Mouse (Mus musculus) midbrain, postnatal 0 days (tissue): ENCODE data around the gene Tmem63c. TPM values are rescaled to one million over a fixed set of nuclear protein-coding genes. Genes with fewer than 3 reads are reported as not detected.

Experiments
- ATAC-seq: fragments of 200-750 bp; cut with Nextera tagmentation; 2 replicates; pipeline ENCODE4 v1.8.0; 2017; ENCODE audit warnings: moderate number of reproducible peaks, mild to moderate bottlenecking, moderate TSS enrichment, moderate library complexity; ENCODE audit not compliant: low FRiP score
- DNase-seq: peaks from one replicate; pipeline ENCODE4 v3.0.0-alpha.2; 2015; ENCODE audit warnings: low spot score
- H3K27ac ChIP-seq: fragments of 300-500 bp; sonication (generic); 2 replicates; pipeline ENCODE4 v1.5.1; 2014; ENCODE audit warnings: low read depth, mild to moderate bottlenecking, low read length, mixed read lengths
- H3K27me3 ChIP-seq: fragments of 300-500 bp; sonication (generic); 2 replicates; pipeline ENCODE4 v1.6.1; 2014; ENCODE audit warnings: low read length, control low read depth, mixed read lengths; ENCODE audit not compliant: insufficient read depth
- H3K36me3 ChIP-seq: fragments of 300-500 bp; sonication (generic); 2 replicates; pipeline ENCODE4 v1.6.1; 2014; ENCODE audit warnings: low read length, control low read depth, mixed read lengths; ENCODE audit not compliant: insufficient read depth
- H3K4me1 ChIP-seq: fragments of 300-500 bp; sonication (generic); 2 replicates; pipeline ENCODE4 v1.6.1; 2014; ENCODE audit warnings: mild to moderate bottlenecking, control low read depth, antibody characterized with exemption, low read length, mixed read lengths; ENCODE audit not compliant: insufficient read depth
- H3K4me2 ChIP-seq: fragments of 300-500 bp; sonication (generic); 2 replicates; pipeline ENCODE4 v1.6.1; 2014; ENCODE audit warnings: low read depth, mild to moderate bottlenecking, low read length, mixed read lengths; ENCODE audit not compliant: poor library complexity, severe bottlenecking
- H3K4me3 ChIP-seq: fragments of 300-500 bp; sonication (generic); 2 replicates; pipeline ENCODE4 v1.5.1; 2014; ENCODE audit warnings: low read depth, mild to moderate bottlenecking, low read length, moderate library complexity
- H3K9ac ChIP-seq: fragments of 300-500 bp; sonication (generic); replicated peaks from 2 replicates; pipeline ENCODE4 v1.6.1; 2014; ENCODE audit warnings: mild to moderate bottlenecking, low read length, moderate library complexity, mixed read lengths; ENCODE audit not compliant: poor library complexity, severe bottlenecking
- H3K9me3 ChIP-seq: fragments of 300-500 bp; sonication (generic); 2 replicates; pipeline ENCODE4 v1.6.1; 2016; ENCODE audit warnings: low read length, control low read depth
- CTCF ChIP-seq: IDR thresholded peaks from 2 replicates; pipeline ENCODE4 v1.5.1; 2016; ENCODE audit warnings: antibody characterized with exemption, mild to moderate bottlenecking
- WGBS: fragments of 180-500 bp; shearing (Covaris S2); extraction: QIAGEN DNeasy Blood & Tissue Kit; methylation state at CpG from one replicate; pipeline ENCODE4 v1.1.7; 2014; 5-methylcytosine and 5-hydroxymethylcytosine counted together
- polyA plus RNA-seq: library from polyadenylated mRNA; unstranded; fragments of >200 nt; fragmentation: Nextera tagmentation; extraction: Ambion mirVana; gene quantifications from 2 replicates; pipeline ENCODE4 v1.2.1, GENCODE M21; 2015
- total RNA-seq: library from RNA; depleted of rRNA; stranded (reverse); fragments of >200 nt; gene quantifications from 2 replicates; pipeline ENCODE4 v1.2.3, GENCODE M21; 2014

Tmem63c gene
- total and polyA plus RNA-seq, 2 experiments from 2014 or later, result 10.7 to 30.1 TPM

DNA sequence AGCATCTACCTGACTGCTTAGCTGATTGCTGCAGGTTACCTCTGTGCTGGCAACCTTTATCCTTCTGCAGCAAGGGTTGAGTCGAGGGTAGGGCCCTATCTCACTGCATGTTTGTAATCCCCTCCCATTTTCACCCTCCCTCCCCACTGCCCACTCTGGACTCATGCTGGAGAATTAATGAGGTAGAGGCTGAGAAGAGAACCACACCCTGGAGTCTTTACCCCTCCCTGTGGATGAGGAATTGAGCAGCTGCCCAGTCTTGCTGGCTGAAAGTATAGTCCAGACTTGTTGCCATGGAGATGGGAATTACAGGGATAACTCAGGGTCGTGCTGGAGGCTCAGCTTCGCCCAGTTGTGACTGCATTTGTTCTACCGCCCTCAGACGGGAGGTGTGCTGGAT lies 23.6 kb downstream of the Tmem63c start:
- peak; percentile 84 for DNase-seq
- ATAC-seq, result peak; percentile 71
- no peaks in the 10 kb centered on the region for H3K27me3 ChIP-seq
- H3K4me2 ChIP-seq, result no peak overlapping the region
- peak overlapping the region; percentile 65 for H3K27ac ChIP-seq
- TF ChIP-seq CTCF, result no peak
- peaks cover 10% of the 10 kb centered on the region; the same call in 1 of the 2 replicates for H3K4me1 ChIP-seq
- H3K9ac ChIP-seq, result no peak overlapping the region
- H3K9me3 ChIP-seq, result no peaks in the 10 kb centered on the region
- 4% methylated on average over 5 of the region's 5 CpGs for WGBS
- no peak overlapping the region for H3K4me3 ChIP-seq
- no peaks in the 10 kb centered on the region for H3K36me3 ChIP-seq

DNA sequence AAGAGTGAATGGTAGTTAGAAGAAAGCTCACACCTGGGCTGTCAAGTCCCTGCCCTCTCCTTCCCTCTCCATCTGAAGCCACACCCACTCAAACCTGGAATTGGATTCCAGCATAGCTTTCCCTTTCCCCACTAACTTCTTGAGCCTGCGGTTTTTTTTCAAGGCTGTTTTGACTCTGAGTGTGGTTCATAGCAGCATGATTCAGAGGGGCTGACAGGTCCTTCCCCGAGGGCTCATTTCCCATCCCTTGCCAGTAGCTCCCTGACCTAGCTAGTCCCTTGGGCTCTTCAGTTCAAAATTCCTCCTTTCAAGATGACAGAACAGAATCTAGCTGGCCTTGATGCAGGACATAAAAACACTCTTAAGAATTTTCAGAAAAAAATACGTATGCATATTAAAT lies 26.4 kb downstream of the Tmem63c start:
- H3K27me3 ChIP-seq, result no peaks in the 10 kb centered on the region
- peaks cover 16% of the 10 kb centered on the region; the same call in 1 of the 2 replicates for H3K4me1 ChIP-seq
- 63% methylated on average over 3 of the region's 3 CpGs for WGBS
- DNase-seq (no peak), ATAC-seq (no peak)
- no peaks in the 10 kb centered on the region for H3K36me3 ChIP-seq
- H3K9me3 ChIP-seq, result no peaks in the 10 kb centered on the region
- no peak overlapping the region for H3K9ac ChIP-seq
- no peak for TF ChIP-seq CTCF
- H3K27ac ChIP-seq, result no peak overlapping the region
- H3K4me2 ChIP-seq, result no peak overlapping the region
- no peak overlapping the region for H3K4me3 ChIP-seq

DNA sequence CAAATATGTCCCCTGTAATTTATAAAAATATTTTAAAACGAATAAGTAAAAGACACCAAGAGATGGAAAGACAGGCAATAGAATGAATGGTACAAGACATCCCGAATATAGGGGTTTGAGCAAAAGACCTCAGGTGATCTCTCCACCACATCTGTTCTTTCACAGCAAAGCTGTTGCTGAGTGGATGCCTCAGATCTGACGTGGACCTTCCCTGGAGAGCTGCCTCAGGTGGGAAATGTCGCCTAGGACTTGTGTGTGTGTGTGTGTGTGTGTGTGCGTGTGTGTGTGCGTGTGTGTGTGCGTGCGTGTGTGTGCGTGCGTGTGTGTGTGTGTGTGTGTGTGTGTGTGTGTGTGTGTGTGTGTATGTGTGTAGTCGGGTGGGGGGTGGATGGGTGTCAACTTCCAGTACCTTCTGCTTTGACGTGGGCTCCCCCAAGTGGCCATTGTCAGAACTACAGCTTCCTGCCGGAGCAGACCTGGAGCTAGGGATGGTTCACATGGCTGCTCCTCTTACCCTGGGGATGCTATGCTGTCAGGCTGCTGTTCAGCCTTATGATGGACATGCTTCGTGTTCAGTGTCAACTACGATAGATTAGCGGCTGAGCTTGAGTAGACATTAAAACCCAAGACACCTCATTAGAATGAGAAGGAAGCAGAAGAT lies 31.7 kb downstream of the Tmem63c start:
- H3K36me3 ChIP-seq, result peaks cover 26% of the 10 kb centered on the region
- TF ChIP-seq CTCF, result peak; percentile 94
- H3K4me3 ChIP-seq, result no peak overlapping the region
- WGBS, result 18% methylated on average over 15 of the region's 16 CpGs
- H3K4me1 ChIP-seq, result peaks cover 6% of the 10 kb centered on the region; the same call in 1 of the 2 replicates
- ATAC-seq (peak; percentile 60; the same call in 1 of the 2 replicates), DNase-seq (peak; percentile 79)
- H3K9ac ChIP-seq, result no peak overlapping the region
- H3K9me3 ChIP-seq, result no peaks in the 10 kb centered on the region
- peak overlapping the region; percentile 27 for H3K27ac ChIP-seq
- peaks cover 8% of the 10 kb centered on the region; the same call in 1 of the 2 replicates for H3K27me3 ChIP-seq
- no peak overlapping the region for H3K4me2 ChIP-seq

DNA sequence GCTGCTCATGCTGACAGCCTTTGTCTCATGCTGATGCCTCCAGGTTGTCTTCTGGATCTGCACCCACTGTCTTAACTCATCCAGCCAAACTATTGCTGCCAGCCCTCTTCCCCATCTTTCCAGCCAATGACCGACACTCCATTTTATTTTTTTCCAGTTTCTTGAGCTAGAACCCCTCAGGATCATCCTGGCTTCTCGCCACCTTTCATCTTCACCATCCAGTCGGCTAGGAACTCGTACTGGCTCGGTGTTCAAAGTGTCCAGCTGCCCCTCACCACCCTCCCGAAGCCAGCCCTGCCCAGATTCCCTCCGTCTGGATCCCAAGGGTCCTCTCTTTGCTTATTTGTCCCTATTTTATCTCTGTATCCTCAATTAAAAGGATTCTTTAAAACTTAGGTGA lies 33.7 kb downstream of the Tmem63c start:
- Histone ChIP-seq H3K4me2 (no peak overlapping the region), H3K27me3 (peaks cover 8% of the 10 kb centered on the region; the same call in 1 of the 2 replicates), H3K27ac (no peak overlapping the region), H3K9me3 (no peaks in the 10 kb centered on the region), H3K4me3 (no peak overlapping the region), H3K36me3 (peaks cover 35% of the 10 kb centered on the region), H3K4me1 (peaks cover 6% of the 10 kb centered on the region; the same call in 1 of the 2 replicates), H3K9ac (no peak overlapping the region)
- WGBS, result 73% methylated on average over 7 of the region's 7 CpGs
- DNase-seq (no peak), ATAC-seq (no peak)
- no peak for TF ChIP-seq CTCF

DNA sequence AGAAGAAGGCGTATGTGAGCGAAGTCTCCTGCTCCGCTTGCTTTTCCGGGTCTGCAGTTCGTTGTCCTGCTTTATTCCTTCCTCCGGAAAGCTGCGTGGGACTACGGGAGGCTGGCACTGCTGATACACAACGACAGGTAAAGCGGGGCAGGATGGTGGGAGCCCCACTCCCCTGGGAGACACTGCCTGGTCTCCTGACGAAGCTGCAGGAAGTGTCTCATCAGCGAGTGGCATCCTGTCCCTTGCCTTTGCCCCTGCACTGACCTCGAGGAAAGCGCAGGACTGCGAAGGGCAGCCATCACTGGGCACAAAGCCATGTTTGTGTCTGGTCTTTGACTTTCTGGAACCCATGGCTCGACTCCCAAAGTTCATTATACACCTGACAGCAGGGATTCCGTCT lies 35.9 kb downstream of the Tmem63c start:
- 75% methylated on average over 17 of the region's 17 CpGs for WGBS
- H3K36me3 ChIP-seq, result peaks cover 53% of the 10 kb centered on the region
- no peak for ATAC-seq

DNA sequence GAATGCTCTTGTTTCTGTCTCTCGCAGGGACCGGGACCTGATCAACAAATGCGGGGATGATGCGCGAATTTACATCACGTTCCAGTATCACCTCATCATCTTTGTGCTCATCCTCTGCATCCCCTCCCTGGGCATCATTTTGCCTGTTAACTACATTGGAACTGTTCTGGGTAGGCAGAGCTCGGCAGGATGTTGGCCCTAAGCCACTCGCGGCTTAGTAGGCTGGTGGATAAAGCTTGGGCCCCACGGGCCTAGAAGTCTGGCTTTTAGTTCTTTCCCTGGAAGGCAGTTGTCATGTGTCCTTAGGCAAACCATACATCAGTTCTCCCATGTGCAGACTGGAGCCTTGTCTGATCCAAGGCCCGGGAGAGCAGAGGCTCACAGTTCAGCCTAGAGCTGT lies 44.3 kb downstream of the Tmem63c start:
- Histone ChIP-seq H3K9ac (no peak overlapping the region), H3K4me2 (no peak overlapping the region), H3K27ac (no peak overlapping the region), H3K36me3 (peaks cover 34% of the 10 kb centered on the region), H3K27me3 (no peaks in the 10 kb centered on the region), H3K4me1 (no peaks in the 10 kb centered on the region), H3K4me3 (no peak overlapping the region), H3K9me3 (no peaks in the 10 kb centered on the region)
- WGBS, result 80% methylated on average over 11 of the region's 11 CpGs
- ATAC-seq (no peak), DNase-seq (peak; percentile 33)
- no peak for TF ChIP-seq CTCF

More for the DNA sequence above, 35.9 kb downstream of the Tmem63c start:
- no peak for TF ChIP-seq CTCF
- Histone ChIP-seq H3K4me3 (no peak overlapping the region), H3K9ac (no peak overlapping the region), H3K4me2 (no peak overlapping the region), H3K27ac (no peak overlapping the region), H3K4me1 (peaks cover under 1% of the 10 kb centered on the region; the same call in 1 of the 2 replicates), H3K27me3 (peaks cover 8% of the 10 kb centered on the region; the same call in 1 of the 2 replicates), H3K9me3 (no peaks in the 10 kb centered on the region)
- no peak for DNase-seq
